Mouse (Mus musculus) heart, adult 2 months (tissue): Measurements from ENCODE around the gene Slc13a2. TPM values are rescaled to one million over a fixed set of nuclear protein-coding genes. Genes with fewer than 3 reads are reported as not detected.

Source experiments
- DNase-seq, 2 experiments: peaks; one replicate each; pipeline ENCODE4 v3.0.0; 2021
- H3K27ac ChIP-seq: fragments of 200-600 bp; 2 replicates; pipeline ENCODE4 v1.8.1; 2022
- H3K27me3 ChIP-seq: fragments of 200-500 bp; 2 replicates; pipeline ENCODE4 v1.6.1; 2012; ENCODE audit warnings: mild to moderate bottlenecking, low read length, inconsistent platforms, mixed read lengths; ENCODE audit not compliant: control insufficient read depth, insufficient read depth
- H3K36me3 ChIP-seq: fragments of 200-500 bp; 2 replicates; pipeline ENCODE4 v1.6.1; 2012; ENCODE audit warnings: low read length, inconsistent platforms; ENCODE audit not compliant: control insufficient read depth, insufficient read depth
- H3K4me1 ChIP-seq: fragments of 200-500 bp; 2 replicates; pipeline ENCODE4 v1.6.1; 2011; ENCODE audit warnings: low read length; ENCODE audit not compliant: control insufficient read depth, insufficient read depth
- H3K4me3 ChIP-seq: fragments of 200-600 bp; 2 replicates; pipeline ENCODE4 v1.8.1; 2022
- H3K79me2 ChIP-seq: fragments of 200-500 bp; replicated peaks from 2 replicates; pipeline ENCODE4 v1.6.1; 2012; ENCODE audit warnings: mild to moderate bottlenecking, inconsistent platforms, low read length, moderate library complexity, mixed read lengths; ENCODE audit not compliant: control insufficient read depth, insufficient read depth
- H3K9ac ChIP-seq: fragments of 200-500 bp; 2 replicates; pipeline ENCODE4 v1.6.1; 2012; ENCODE audit warnings: low read depth, mild to moderate bottlenecking, control low read depth, inconsistent platforms, low read length, mixed read lengths
- CTCF ChIP-seq: fragments of 200-600 bp; IDR thresholded peaks from 2 replicates; pipeline ENCODE4 v1.8.1; 2022; ENCODE audit warnings: antibody characterized with exemption, mild to moderate bottlenecking, moderate library complexity
- EP300 ChIP-seq: fragments of 200-500 bp; IDR thresholded peaks from 2 replicates; pipeline ENCODE4 v1.6.1; 2011; ENCODE audit warnings: low read depth, low read length, control low read depth; ENCODE audit not compliant: insufficient read depth
- POLR2A ChIP-seq: fragments of 200-500 bp; IDR thresholded peaks from 2 replicates; pipeline ENCODE4 v1.6.1; 2011; ENCODE audit warnings: mild to moderate bottlenecking, low read depth, low read length, control low read depth; ENCODE audit not compliant: insufficient read depth
- WGBS: fragments of 180-500 bp; shearing (Covaris S2); methylation state at CpG from one replicate; pipeline ENCODE4 v1.1.7; 2018; 5-methylcytosine and 5-hydroxymethylcytosine counted together
- intact Hi-C: fragments of 180-260 bp; cut with DNase I; formaldehyde crosslinking; loops from one replicate; pipeline ENCODE4 v1.15.1; 2025
- polyA plus RNA-seq: library from polyadenylated mRNA; depleted of rRNA; stranded (reverse); fragments of >200 nt; gene quantifications from 2 replicates; pipeline ENCODE4 v1.2.3, GENCODE M21; 2012
- total RNA-seq, 2 experiments: library from RNA; stranded (reverse); gene quantifications; 2 replicates each; pipeline ENCODE4 v1.2.3; 2021

Gene Slc13a2
- total and polyA plus RNA-seq, 3 experiments, result 0.23 TPM; not detected in 2

- 11% methylated on average over 13 of the region's 13 CpGs for WGBS
Measured at GRCm38 (mm10) chr11:78360125-78360788, 61.8 kb downstream of the Slc13a2 start.

GRCm38 (mm10) chr11:78358330-78359007 lies 63.5 kb downstream of the Slc13a2 start:
- no peak overlapping the region for H3K27ac ChIP-seq
- no peaks in the 10 kb centered on the region for H3K4me1 ChIP-seq
- no peaks in the 10 kb centered on the region for H3K27me3 ChIP-seq
- H3K79me2 ChIP-seq, result no peaks in the 10 kb centered on the region
- H3K4me3 ChIP-seq, result no peak overlapping the region
- H3K36me3 ChIP-seq, result no peaks in the 10 kb centered on the region
- TF ChIP-seq EP300, result no peak
- TF ChIP-seq CTCF, result peak; percentile 68
- no peak for TF ChIP-seq POLR2A
- DNase-seq, result no peak
- no peak overlapping the region for H3K9ac ChIP-seq
- intact Hi-C loops, result no loop called here
- 21% methylated on average over 22 of the region's 22 CpGs for WGBS

More at GRCm38 (mm10) chr11:78360125-78360788, 61.8 kb downstream of the Slc13a2 start:
- Histone ChIP-seq H3K27me3 (no peaks in the 10 kb centered on the region), H3K79me2 (no peaks in the 10 kb centered on the region), H3K4me3 (peak overlapping the region; percentile 41), H3K27ac (no peak overlapping the region), H3K4me1 (no peaks in the 10 kb centered on the region), H3K9ac (no peak overlapping the region), H3K36me3 (no peaks in the 10 kb centered on the region)
- DNase-seq, result peak; percentile 61 to 72
- intact Hi-C loops, result loop anchor here (1.0 kb wide), 1 partner anchor 39 kb away; no protein-coding TSS in a partner anchor
- TF ChIP-seq CTCF, result peak; percentile 79
- 0 out of 2 replicates have a peak, but pooled peaks have one; percentile 18 for TF ChIP-seq EP300
- no peak for TF ChIP-seq POLR2A

- no peaks in the 10 kb centered on the region for H3K36me3 ChIP-seq
- no peaks in the 10 kb centered on the region for H3K27me3 ChIP-seq
- no peaks in the 10 kb centered on the region for H3K79me2 ChIP-seq
- intact Hi-C loops, result loop anchor here (2.0 kb wide), 1 partner anchor 41 kb away; no protein-coding TSS in a partner anchor
- TF ChIP-seq EP300, result no peak
- peak; percentile 93 for TF ChIP-seq CTCF
- no peak overlapping the region for H3K4me3 ChIP-seq
- peak in 1 of 2 experiments; percentile 74 for DNase-seq
- no peak overlapping the region for H3K27ac ChIP-seq
- 37% methylated on average over 4 of the region's 4 CpGs for WGBS
- no peak overlapping the region for H3K9ac ChIP-seq
- no peaks in the 10 kb centered on the region for H3K4me1 ChIP-seq
Measured at GRCm38 (mm10) chr11:78355471-78356238, 66.4 kb downstream of the Slc13a2 start.

- H3K4me3 ChIP-seq, result no peak overlapping the region
- no peaks in the 10 kb centered on the region for H3K27me3 ChIP-seq
- no peak for DNase-seq
- no peak overlapping the region for H3K9ac ChIP-seq
- WGBS, result 60% methylated on average over 6 of the region's 6 CpGs
- H3K79me2 ChIP-seq, result no peaks in the 10 kb centered on the region
- intact Hi-C loops, result loop anchor here (2.0 kb wide), 1 partner anchor 42 kb away; no protein-coding TSS in a partner anchor
- no peaks in the 10 kb centered on the region for H3K4me1 ChIP-seq
- no peak overlapping the region for H3K27ac ChIP-seq
- no peak for TF ChIP-seq EP300
- no peak for TF ChIP-seq CTCF
- no peak for TF ChIP-seq POLR2A
- no peaks in the 10 kb centered on the region for H3K36me3 ChIP-seq
Measured at GRCm38 (mm10) chr11:78354905-78355304, 67.1 kb downstream of the Slc13a2 start.

- DNase-seq, result no peak
- WGBS, result 78% methylated on average over 1 of the region's 1 CpGs
- Histone ChIP-seq H3K79me2 (no peaks in the 10 kb centered on the region), H3K36me3 (no peaks in the 10 kb centered on the region), H3K27me3 (no peaks in the 10 kb centered on the region), H3K9ac (no peak overlapping the region), H3K4me1 (no peaks in the 10 kb centered on the region), H3K4me3 (no peak overlapping the region), H3K27ac (no peak overlapping the region)
- TF ChIP-seq CTCF (no peak), POLR2A (no peak), EP300 (no peak)
- intact Hi-C loops, result no loop called here
Measured at GRCm38 (mm10) chr11:78353081-78353480, 68.9 kb downstream of the Slc13a2 start.
